12 mouse cellular contexts compared by ENCODE assay signal in genomic region chr4:89466766-89467165, GRCm38 (mm10).
"Had no signal": no experiment of that assay in that cellular context is flagged by ENCODE, and none has a peak within 500 bp of the region (broad histone marks: within the 10 kb centered on the region; RNA-seq: fewer than 3 reads in every experiment).

No protein-coding gene starts in this region.

- H3K9ac ChIP-seq: limb, embryonic 12.5 days; liver, embryonic 14.5 days; midbrain, embryonic 13.5 days; neural tube, embryonic 15.5 days had no signal

- H3K27me3 ChIP-seq: limb, embryonic 12.5 days; midbrain, embryonic 13.5 days; neural tube, embryonic 15.5 days had no signal

- H3K9me3 ChIP-seq: limb, embryonic 12.5 days; midbrain, embryonic 13.5 days; neural tube, embryonic 15.5 days had no signal

- H3K36me3 ChIP-seq: limb, embryonic 12.5 days; midbrain, embryonic 13.5 days; neural tube, embryonic 15.5 days had no signal

- ATAC-seq: lung, postnatal 0 days; midbrain, embryonic 13.5 days had no signal

- H3K4me3 ChIP-seq: limb, embryonic 12.5 days; midbrain, embryonic 13.5 days; neural tube, embryonic 15.5 days had no signal

- H3K4me2 ChIP-seq: limb, embryonic 12.5 days; midbrain, embryonic 13.5 days; neural tube, embryonic 15.5 days had no signal

- H3K27ac ChIP-seq: limb, embryonic 12.5 days; liver, embryonic 14.5 days; midbrain, embryonic 13.5 days; neural tube, embryonic 15.5 days had no signal

- DNase-seq: kidney, adult 18-20 months; kidney, postnatal 14 days; liver; lung, adult 2 months; lung, postnatal 36 days; thymus, adult 18-20 months; thymus, postnatal 25 days had no signal
